ENCODE assay signal across 9 mouse cellular contexts in the genomic region with DNA sequence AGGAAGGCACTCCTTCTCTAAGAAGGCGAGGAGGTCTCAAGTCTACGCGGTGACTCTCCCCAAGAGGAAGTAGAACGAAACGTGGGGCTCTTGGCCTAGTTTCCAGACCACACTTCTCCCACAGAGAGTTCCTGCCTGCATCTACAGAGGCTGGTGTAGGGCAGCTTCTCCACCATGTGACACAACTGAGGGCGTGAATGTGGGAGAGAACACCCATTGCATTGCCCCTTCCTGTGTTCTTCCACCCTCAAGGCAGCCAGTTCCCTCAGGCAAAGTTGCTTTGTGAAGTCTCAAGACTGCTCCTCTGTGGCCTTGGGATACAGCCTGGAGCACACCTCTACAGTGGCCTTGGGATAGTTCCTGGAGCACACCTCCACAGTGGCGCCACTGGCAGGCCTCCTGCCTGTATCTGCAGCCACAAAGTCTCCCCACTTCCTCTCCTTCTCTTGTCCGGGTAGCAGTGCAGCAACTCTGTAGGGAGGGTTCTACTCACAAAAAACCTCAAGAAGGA. TPM values are rescaled to one million over a fixed set of nuclear protein-coding genes. Genes with fewer than 3 reads are reported as not detected.
DNase-seq lines count a peak whose midpoint lies in the region; ATAC-seq and TF ChIP-seq lines count a peak whose summit lies in the region.
"Had no signal": no experiment of that assay in that cellular context is flagged by ENCODE, and none has a peak within 500 bp of the region (broad histone marks: within the 10 kb centered on the region; RNA-seq: fewer than 3 reads in every experiment).

No protein-coding gene starts in this region.

- no peak overlapping the region for H3K4me2 ChIP-seq in hindbrain, embryonic 12.5 days (replicated peaks)
- H3K4me2 ChIP-seq in limb, embryonic 12.5 days = no peak overlapping the region

- no peak for ATAC-seq in hindbrain, embryonic 12.5 days (ENCODE audit: low FRiP score)
- no peak for ATAC-seq in limb, embryonic 12.5 days (ENCODE audit: insufficient number of reproducible peaks, insufficient read depth, low FRiP score, low TSS enrichment, low read depth)

- H3K4me1 ChIP-seq in hindbrain, embryonic 10.5 days (replicated peaks) = peaks cover 28% of the 10 kb centered on the region
- H3K4me1 ChIP-seq in hindbrain, embryonic 12.5 days = peaks cover 25% of the 10 kb centered on the region
- H3K4me1 ChIP-seq in MEL (ENCODE audit: control insufficient read depth in 1 of 2, insufficient read depth in 2 of 2, low read length in 2 of 2) = peaks cover 6 to 19% of the 10 kb centered on the region in 2 experiments
- peaks cover 20% of the 10 kb centered on the region for H3K4me1 ChIP-seq in limb, embryonic 12.5 days (replicated peaks)
- peaks cover 14% of the 10 kb centered on the region; the same call in 1 of the 2 replicates for H3K4me1 ChIP-seq in small intestine, adult 2 months (ENCODE audit: control insufficient read depth, insufficient read depth, insufficient read length, low read length)

- TF ChIP-seq CTCF in MEL (IDR thresholded peaks at IDR 0.05 in 2 of 3, conservative IDR thresholded peaks at IDR 0.05 in 1 of 3; ENCODE audit: control insufficient read depth in 1 of 3, insufficient read depth in 1 of 3, low read depth in 2 of 3, low read length in 3 of 3, poor library complexity in 1 of 3, severe bottlenecking in 1 of 3) = no peak
- no peak for TF ChIP-seq CTCF in small intestine, adult 2 months (IDR thresholded peaks at IDR 0.05; ENCODE audit: extremely low read depth, insufficient read length, insufficient replicate concordance, low read depth, low read length)

- DNase-seq in hindbrain, embryonic 10.5 days (ENCODE audit: low spot score) = no peak
- DNase-seq in MEL (ENCODE audit: low read depth, low spot score) = peak; percentile 80
- DNase-seq in left cerebral cortex, adult 9 months (ENCODE audit: low spot score in 2 of 2) = no peak
- no peak for DNase-seq in layer of hippocampus, postnatal 10 days (ENCODE audit: low spot score in 2 of 2)
- DNase-seq in cerebellum, postnatal 36 days = no peak
- DNase-seq: midbrain, embryonic 14.5 days had no signal

- peaks cover 55% of the 10 kb centered on the region for H3K36me3 ChIP-seq in hindbrain, embryonic 10.5 days
- peaks cover 36% of the 10 kb centered on the region for H3K36me3 ChIP-seq in hindbrain, embryonic 12.5 days
- H3K36me3 ChIP-seq in MEL (ENCODE audit: control insufficient read depth in 1 of 2, insufficient read depth in 2 of 2, low read length in 2 of 2) = peaks cover 0 to 13% of the 10 kb centered on the region in 2 experiments; a peak in 3 of 4 replicates
- H3K36me3 ChIP-seq in limb, embryonic 12.5 days = peaks cover 50% of the 10 kb centered on the region
- H3K36me3 ChIP-seq in small intestine, adult 2 months (ENCODE audit: control insufficient read depth, insufficient read depth, low read length) = peaks cover 17% of the 10 kb centered on the region

- H3K9me3 ChIP-seq in hindbrain, embryonic 10.5 days = no peaks in the 10 kb centered on the region
- no peaks in the 10 kb centered on the region for H3K9me3 ChIP-seq in hindbrain, embryonic 12.5 days (replicated peaks)
- H3K9me3 ChIP-seq in MEL (replicated peaks; ENCODE audit: insufficient read depth, low read length) = no peaks in the 10 kb centered on the region
- no peaks in the 10 kb centered on the region for H3K9me3 ChIP-seq in limb, embryonic 12.5 days

- TF ChIP-seq RAD21 in MEL (IDR thresholded peaks at IDR 0.05; ENCODE audit: low read depth, low read length) = no peak

- H3K27ac ChIP-seq in hindbrain, embryonic 10.5 days = no peak overlapping the region
- no peak overlapping the region for H3K27ac ChIP-seq in hindbrain, embryonic 12.5 days
- H3K27ac ChIP-seq in MEL (ENCODE audit: control insufficient read depth, low read depth, low read length) = peak overlapping the region; percentile 69
- no peak overlapping the region for H3K27ac ChIP-seq in limb, embryonic 12.5 days
- H3K27ac ChIP-seq in small intestine, adult 2 months (ENCODE audit: insufficient read depth, low read depth, low read length) = peak overlapping the region; percentile 66

- H3K27me3 ChIP-seq in hindbrain, embryonic 10.5 days (ENCODE audit: insufficient read depth, poor library complexity, severe bottlenecking) = no peaks in the 10 kb centered on the region
- no peaks in the 10 kb centered on the region for H3K27me3 ChIP-seq in hindbrain, embryonic 12.5 days
- no peaks in the 10 kb centered on the region for H3K27me3 ChIP-seq in MEL (ENCODE audit: control insufficient read depth in 1 of 2, insufficient read depth in 2 of 2, low read length in 2 of 2)
- H3K27me3 ChIP-seq in limb, embryonic 12.5 days = no peaks in the 10 kb centered on the region
- no peaks in the 10 kb centered on the region for H3K27me3 ChIP-seq in small intestine, adult 2 months (ENCODE audit: control insufficient read depth, insufficient read depth, low read length)

- H3K9ac ChIP-seq in hindbrain, embryonic 12.5 days = no peak overlapping the region
- H3K9ac ChIP-seq in MEL (ENCODE audit: control insufficient read depth, low read depth, low read length, poor library complexity, severe bottlenecking) = peak overlapping the region; percentile 92
- 0 out of 2 replicates have a peak overlapping the region, but pooled peaks have one; percentile 24 for H3K9ac ChIP-seq in limb, embryonic 12.5 days (replicated peaks)

- H3K79me2 ChIP-seq in MEL (ENCODE audit: control insufficient read depth, insufficient read depth, low read length, poor library complexity) = peaks cover 21% of the 10 kb centered on the region

- WGBS in hindbrain, embryonic 10.5 days = 92% methylated on average over 8 of the region's 8 CpGs
- 89% methylated on average over 8 of the region's 8 CpGs for WGBS in hindbrain, embryonic 12.5 days
- 92% methylated on average over 8 of the region's 8 CpGs for WGBS in limb, embryonic 12.5 days
- 70% methylated on average over 8 of the region's 8 CpGs for WGBS in small intestine, adult 2 months

- peak overlapping the region; percentile 85; the same call in 1 of the 2 replicates for H3K4me3 ChIP-seq in hindbrain, embryonic 10.5 days
- H3K4me3 ChIP-seq in hindbrain, embryonic 12.5 days = no peak overlapping the region
- 0 out of 4 replicates have a peak overlapping the region, but pooled peaks of 1 of the 2 experiments have one; percentile 0 for H3K4me3 ChIP-seq in MEL (ENCODE audit: control insufficient read depth in 1 of 2, insufficient read depth in 1 of 2, low read depth in 2 of 2, low read length in 2 of 2)
- no peak overlapping the region for H3K4me3 ChIP-seq in limb, embryonic 12.5 days (replicated peaks)
- peak overlapping the region; percentile 19; the same call in 1 of the 2 replicates for H3K4me3 ChIP-seq in small intestine, adult 2 months (ENCODE audit: low read depth, low read length)

- peak; percentile 24 to 34; a peak in 1 of 4 replicates for TF ChIP-seq POLR2A in MEL (IDR thresholded peaks at IDR 0.05; ENCODE audit: control insufficient read depth in 1 of 2, insufficient read depth in 1 of 2, low read depth in 1 of 2, low read length in 2 of 2, poor library complexity in 1 of 2)
- no peak for TF ChIP-seq POLR2A in small intestine, adult 2 months (IDR thresholded peaks at IDR 0.05; ENCODE audit: low read depth, low read length)

- no peak; a peak in 1 of 4 replicates for TF ChIP-seq EP300 in MEL (IDR thresholded peaks at IDR 0.05; ENCODE audit: low read depth in 1 of 2, low read length in 2 of 2)

RNA-seq across cellular contexts. Expression of a gene that starts 1.9 kb away (rescaled TPM):
- polyA plus RNA-seq in hindbrain, embryonic 10.5 days (2016; fragmentation: Nextera tagmentation; extraction: Ambion mirVana) = 31.8 and 33.6 TPM in 2 replicates
- polyA plus RNA-seq in hindbrain, embryonic 12.5 days (2016; fragmentation: Nextera tagmentation; extraction: Ambion mirVana) = 35.3 and 39.2 TPM in 2 replicates
- 12.0 and 18.6 TPM in 2 replicates for total RNA-seq in MEL (2012; rRNA removed)
- 10 to 100 TPM in 1 of 2 experiments, not detected in 1; 37.7 TPM for polyA plus RNA-seq in MEL (2012; ENCODE audit: insufficient read depth in 1 of 2, insufficient read length in 2 of 2, low read depth in 1 of 2, low replicate concordance in 2 of 2, missing spikeins in 1 of 2)
- polyA plus RNA-seq in limb, embryonic 12.5 days (2016; fragmentation: Nextera tagmentation; extraction: Ambion mirVana) = 45.8 and 46.4 TPM in 2 replicates
- 35.7 and 44.9 TPM in 2 replicates for polyA plus RNA-seq in small intestine, adult 2 months (2012; rRNA removed)
- total RNA-seq in layer of hippocampus, postnatal 10 days (2021) = 10 to 100 TPM; 19.7 to 23.5 TPM

RNA-seq across cellular contexts. Expression of a gene that starts 2.0 kb away (rescaled TPM):
- polyA plus RNA-seq in hindbrain, embryonic 10.5 days (2016; fragmentation: Nextera tagmentation; extraction: Ambion mirVana) = 74.1 and 74.7 TPM in 2 replicates
- 66.7 and 68.1 TPM in 2 replicates for polyA plus RNA-seq in hindbrain, embryonic 12.5 days (2016; fragmentation: Nextera tagmentation; extraction: Ambion mirVana)
- 44.4 and 57.4 TPM in 2 replicates for total RNA-seq in MEL (2012; rRNA removed)
- polyA plus RNA-seq in MEL (2012; ENCODE audit: insufficient read depth in 1 of 2, insufficient read length in 2 of 2, low read depth in 1 of 2, low replicate concordance in 2 of 2, missing spikeins in 1 of 2) = 10 to 100 TPM in 1 of 2 experiments, not detected in 1; 44.0 TPM
- polyA plus RNA-seq in limb, embryonic 12.5 days (2016; fragmentation: Nextera tagmentation; extraction: Ambion mirVana) = 79.5 and 80.5 TPM in 2 replicates
- 20.9 and 31.8 TPM in 2 replicates for polyA plus RNA-seq in small intestine, adult 2 months (2012; rRNA removed)
- 10 to 100 TPM; 35.1 to 36.0 TPM for total RNA-seq in layer of hippocampus, postnatal 10 days (2021)

RNA-seq across cellular contexts. Expression of a gene that starts 13.4 kb away (rescaled TPM):
- polyA plus RNA-seq in hindbrain, embryonic 10.5 days (2016; fragmentation: Nextera tagmentation; extraction: Ambion mirVana) = 0.16 TPM in 1 of 2 replicates, not detected in the other
- not detected in 2 replicates for polyA plus RNA-seq in hindbrain, embryonic 12.5 days (2016; fragmentation: Nextera tagmentation; extraction: Ambion mirVana)
- total RNA-seq in MEL (2012; rRNA removed) = not detected in 2 replicates
- polyA plus RNA-seq in MEL (2012; ENCODE audit: insufficient read depth in 1 of 2, insufficient read length in 2 of 2, low read depth in 1 of 2, low replicate concordance in 2 of 2, missing spikeins in 1 of 2) = under 1 TPM in 1 of 2 experiments, not detected in 1; 0.06 TPM
- 0.16 and 0.38 TPM in 2 replicates for polyA plus RNA-seq in limb, embryonic 12.5 days (2016; fragmentation: Nextera tagmentation; extraction: Ambion mirVana)
- polyA plus RNA-seq in small intestine, adult 2 months (2012; rRNA removed) = 2.2 and 3.4 TPM in 2 replicates
- not detected for total RNA-seq in layer of hippocampus, postnatal 10 days (2021)
- polyA plus RNA-seq: midbrain, embryonic 14.5 days had no signal

RNA-seq across cellular contexts. Expression of a gene that starts 30.7 kb away (rescaled TPM):
- polyA plus RNA-seq in hindbrain, embryonic 10.5 days (2016; fragmentation: Nextera tagmentation; extraction: Ambion mirVana) = 61.8 and 65.1 TPM in 2 replicates
- 46.9 and 48.4 TPM in 2 replicates for polyA plus RNA-seq in hindbrain, embryonic 12.5 days (2016; fragmentation: Nextera tagmentation; extraction: Ambion mirVana)
- 20.6 and 20.8 TPM in 2 replicates for total RNA-seq in MEL (2012; rRNA removed)
- polyA plus RNA-seq in MEL (2012; ENCODE audit: insufficient read depth in 1 of 2, insufficient read length in 2 of 2, low read depth in 1 of 2, low replicate concordance in 2 of 2, missing spikeins in 1 of 2) = 10 to 100 TPM in 1 of 2 experiments, not detected in 1; 25.5 TPM
- 40.5 and 48.7 TPM in 2 replicates for polyA plus RNA-seq in limb, embryonic 12.5 days (2016; fragmentation: Nextera tagmentation; extraction: Ambion mirVana)
- polyA plus RNA-seq in small intestine, adult 2 months (2012; rRNA removed) = 18.8 and 30.5 TPM in 2 replicates
- total RNA-seq in layer of hippocampus, postnatal 10 days (2021) = 10 to 100 TPM; 50.9 to 56.4 TPM

RNA-seq across cellular contexts. Expression of a gene that starts 41.2 kb away (rescaled TPM):
- 75.4 and 76.6 TPM in 2 replicates for polyA plus RNA-seq in hindbrain, embryonic 10.5 days (2016; fragmentation: Nextera tagmentation; extraction: Ambion mirVana)
- 60.4 and 62.1 TPM in 2 replicates for polyA plus RNA-seq in hindbrain, embryonic 12.5 days (2016; fragmentation: Nextera tagmentation; extraction: Ambion mirVana)
- total RNA-seq in MEL (2012; rRNA removed) = 299 and 344 TPM in 2 replicates
- 100 to 1,000 TPM; 321 to 338 TPM for polyA plus RNA-seq in MEL (2012; ENCODE audit: insufficient read depth in 1 of 2, insufficient read length in 2 of 2, low read depth in 1 of 2, low replicate concordance in 2 of 2, missing spikeins in 1 of 2)
- polyA plus RNA-seq in limb, embryonic 12.5 days (2016; fragmentation: Nextera tagmentation; extraction: Ambion mirVana) = 101 and 104 TPM in 2 replicates
- 127 and 242 TPM in 2 replicates for polyA plus RNA-seq in small intestine, adult 2 months (2012; rRNA removed)
- 10 to 100 TPM; 11.6 to 12.8 TPM for total RNA-seq in layer of hippocampus, postnatal 10 days (2021)

Comparison
In these comparisons a context has a peak if more than half of its experiments do, and no peak if none do; other contexts are left out.
1. H3K4me3 ChIP-seq: peak in hindbrain, embryonic 10.5 days (single experiment) and small intestine, adult 2 months (single experiment); none in hindbrain, embryonic 12.5 days (single experiment) and limb, embryonic 12.5 days (single experiment).
2. H3K27ac ChIP-seq: peak in MEL (single experiment) and small intestine, adult 2 months (single experiment); none in hindbrain, embryonic 10.5 days (single experiment), hindbrain, embryonic 12.5 days (single experiment) and limb, embryonic 12.5 days (single experiment).